Mouse (Mus musculus) hindbrain, embryonic 13.5 days (tissue): ENCODE measurements around the gene Sspn. TPM values are rescaled to one million over a fixed set of nuclear protein-coding genes. Genes with fewer than 3 reads are reported as not detected.

ENCODE experiments used
- ATAC-seq: fragments of 200-750 bp; cut with Nextera tagmentation; 2 replicates; pipeline ENCODE4 v1.8.0; 2017; ENCODE audit warnings: moderate TSS enrichment; ENCODE audit not compliant: low FRiP score
- H3K27ac ChIP-seq: fragments of 300-500 bp; sonication (generic); 2 replicates; pipeline ENCODE4 v1.5.1; 2015; ENCODE audit warnings: inconsistent platforms, mild to moderate bottlenecking, moderate library complexity
- H3K27me3 ChIP-seq: fragments of 300-500 bp; sonication (generic); 2 replicates; pipeline ENCODE4 v1.6.1; 2015; ENCODE audit warnings: mild to moderate bottlenecking, inconsistent platforms
- H3K36me3 ChIP-seq: fragments of 300-500 bp; sonication (generic); 2 replicates; pipeline ENCODE4 v1.6.1; 2015; ENCODE audit warnings: mild to moderate bottlenecking, inconsistent platforms
- H3K4me1 ChIP-seq: fragments of 300-500 bp; sonication (generic); replicated peaks from 2 replicates; pipeline ENCODE4 v1.6.1; 2015; ENCODE audit warnings: inconsistent platforms
- H3K4me2 ChIP-seq: fragments of 300-500 bp; sonication (generic); 2 replicates; pipeline ENCODE4 v1.6.1; 2015; ENCODE audit warnings: inconsistent platforms, mild to moderate bottlenecking, moderate library complexity
- H3K4me3 ChIP-seq: fragments of 300-500 bp; sonication (generic); 2 replicates; pipeline ENCODE4 v1.5.1; 2015; ENCODE audit warnings: mild to moderate bottlenecking, inconsistent platforms
- H3K9ac ChIP-seq: fragments of 300-500 bp; sonication (generic); 2 replicates; pipeline ENCODE4 v1.6.1; 2015; ENCODE audit warnings: mild to moderate bottlenecking, inconsistent platforms
- H3K9me3 ChIP-seq: fragments of 300-500 bp; sonication (generic); 2 replicates; pipeline ENCODE4 v1.6.1; 2016; ENCODE audit warnings: inconsistent platforms
- WGBS: fragments of 180-500 bp; shearing (Covaris S2); methylation state at CpG from one replicate; pipeline ENCODE4 v1.1.7; 2015; 5-methylcytosine and 5-hydroxymethylcytosine counted together
- polyA plus RNA-seq: library from polyadenylated mRNA; unstranded; fragments of >200 nt; fragmentation: Nextera tagmentation; extraction: Ambion mirVana; gene quantifications from 2 replicates; pipeline ENCODE4 v1.2.1, GENCODE M21; 2015

The Sspn gene
- polyA plus RNA-seq, 1 experiment from 2014 or later = 3.3 TPM

- H3K36me3 ChIP-seq = no peaks in the 10 kb centered on the region
- no peak overlapping the region for H3K4me3 ChIP-seq
- peak overlapping the region; percentile 74 for H3K27ac ChIP-seq
- no peaks in the 10 kb centered on the region for H3K9me3 ChIP-seq
- peaks cover 40% of the 10 kb centered on the region for H3K4me1 ChIP-seq
- H3K9ac ChIP-seq = peak overlapping the region; percentile 5; the same call in 1 of the 2 replicates
- WGBS = 46% methylated on average over 12 of the region's 12 CpGs
- 0 out of 2 replicates have a peak, but pooled peaks have one; percentile 29 for ATAC-seq
- no peak overlapping the region for H3K4me2 ChIP-seq
- H3K27me3 ChIP-seq = no peaks in the 10 kb centered on the region
Observed at GRCm38 (mm10) chr6:146010093-146010764, 78.8 kb downstream of the Sspn start.

GRCm38 (mm10) chr6:146014312-146014711 lies 82.9 kb downstream of the Sspn start:
- Histone ChIP-seq H3K27ac (no peak overlapping the region), H3K4me1 (peaks cover 17% of the 10 kb centered on the region), H3K36me3 (no peaks in the 10 kb centered on the region), H3K27me3 (no peaks in the 10 kb centered on the region), H3K9me3 (no peaks in the 10 kb centered on the region), H3K4me2 (no peak overlapping the region), H3K9ac (no peak overlapping the region), H3K4me3 (no peak overlapping the region)
- WGBS = 98% methylated on average over 3 of the region's 3 CpGs
- ATAC-seq = no peak

Other genes with a start within 250 kb of the Sspn start
- gene Rassf8, start 184.9 kb upstream of the Sspn start, polyA plus RNA-seq = 3.7 and 4.3 TPM in 2 replicates
- 4.0 and 4.1 TPM in 2 replicates for gene Bhlhe41, start 66.1 kb upstream of the Sspn start, polyA plus RNA-seq